Mouse (Mus musculus) megakaryocyte, embryonic 14.5 days (primary cell): ENCODE measurements at regions not wholly inside any gene's neighbourhood (a gene's known extent, or its start where the extent isn't known, plus 50 kb on each side); places are given as distances from the start of the nearest gene placed in this dataset.

Experiments
- FLI1 ChIP-seq: IDR thresholded peaks from 2 replicates; pipeline ENCODE4 v1.6.1; 2012; ENCODE audit warnings: low read length, inconsistent platforms, mixed read lengths
- GATA1 ChIP-seq: IDR thresholded peaks from 3 replicates; pipeline ENCODE4 v1.6.1; 2012; ENCODE audit warnings: mixed read lengths, low read length, inconsistent platforms, borderline replicate concordance

- TF ChIP-seq GATA1: no peak
- no peak for TF ChIP-seq FLI1
Measured at GRCm38 (mm10) chr9:14075452-14075851, 199.4 kb upstream of the Sesn3 start.
